Mouse (Mus musculus) right cerebral cortex, postnatal 10 days (tissue): Measurements from ENCODE around the gene 2310034G01Rik.

ENCODE experiments used
- DNase-seq, 2 experiments: peaks; one replicate each; pipeline ENCODE4 v3.0.0; 2021; ENCODE audit warnings: low spot score in 2 of 2

Gene 2310034G01Rik

GRCm38 (mm10) chr19:46328081-46329030 lies 21.7 kb downstream of the 2310034G01Rik start, which contains the start of gene Fbxl15:
Gene Fbxl15, plus strand, starts transcription at chr19:46328184.
- DNase-seq: peak; percentile 98

- DNase-seq: peak in 1 of 2 experiments; percentile 53
These were observed 22.5 kb downstream of the 2310034G01Rik start for GRCm38 (mm10) chr19:46327531-46328064.

GRCm38 (mm10) chr19:46326756-46327305 lies 23.3 kb downstream of the 2310034G01Rik start, which contains the start of gene Psd:
Gene Psd, minus strand, starts transcription at chr19:46327156.
- peak; percentile 80 to 83 for DNase-seq

- peak; percentile 63 to 76 for DNase-seq
These were observed 23.9 kb downstream of the 2310034G01Rik start for GRCm38 (mm10) chr19:46326019-46326755.

GRCm38 (mm10) chr19:46324918-46325317 lies 25.2 kb downstream of the 2310034G01Rik start:
- no peak for DNase-seq

- no peak for DNase-seq
These were observed 25.7 kb downstream of the 2310034G01Rik start for GRCm38 (mm10) chr19:46324366-46324765.

- DNase-seq: no peak
These were observed 26.4 kb downstream of the 2310034G01Rik start for GRCm38 (mm10) chr19:46323716-46324115.

- DNase-seq: peak in 1 of 2 experiments; percentile 46
These were observed 27.0 kb downstream of the 2310034G01Rik start for GRCm38 (mm10) chr19:46322996-46323572.

- DNase-seq: peak; percentile 61 to 62
These were observed 27.7 kb downstream of the 2310034G01Rik start for GRCm38 (mm10) chr19:46322144-46322995.

GRCm38 (mm10) chr19:46321101-46321943 lies 28.8 kb downstream of the 2310034G01Rik start:
- DNase-seq: peak; percentile 70 to 84

GRCm38 (mm10) chr19:46320076-46320785 lies 29.9 kb downstream of the 2310034G01Rik start:
- peak; percentile 37 to 42 for DNase-seq

GRCm38 (mm10) chr19:46318586-46319378 lies 31.3 kb downstream of the 2310034G01Rik start:
- DNase-seq: peak; percentile 94 to 96

- peak; percentile 80 to 83 for DNase-seq
These were observed 32.1 kb downstream of the 2310034G01Rik start for GRCm38 (mm10) chr19:46318031-46318471.

GRCm38 (mm10) chr19:46317546-46317885 lies 32.6 kb downstream of the 2310034G01Rik start:
- peak; percentile 44 for DNase-seq

- DNase-seq: peak; percentile 85 to 92
These were observed 33.1 kb downstream of the 2310034G01Rik start for GRCm38 (mm10) chr19:46316846-46317545.

- peak; percentile 29 to 54 for DNase-seq
These were observed 34.1 kb downstream of the 2310034G01Rik start for GRCm38 (mm10) chr19:46315752-46316610.
